ENCODE assay signal across 8 mouse cellular contexts in genomic region chr7:67435643-67436339, GRCm38 (mm10).
DNase-seq lines count a peak whose midpoint lies in the region; ATAC-seq lines count a peak whose summit lies in the region.

No protein-coding gene starts in this region.

- WGBS in heart, embryonic 13.5 days: 31% methylated on average over 11 of the region's 11 CpGs
- 34% methylated on average over 11 of the region's 11 CpGs for WGBS in lung, embryonic 15.5 days

- H3K4me1 ChIP-seq in heart, embryonic 13.5 days: peaks cover 33% of the 10 kb centered on the region
- H3K4me1 ChIP-seq in lung, embryonic 15.5 days: peaks cover 21% of the 10 kb centered on the region

- H3K9ac ChIP-seq in heart, embryonic 13.5 days: 0 out of 2 replicates have a peak overlapping the region, but pooled peaks have one; percentile 1
- H3K9ac ChIP-seq in lung, embryonic 15.5 days: no peak overlapping the region

- no peaks in the 10 kb centered on the region for H3K36me3 ChIP-seq in heart, embryonic 13.5 days
- no peaks in the 10 kb centered on the region for H3K36me3 ChIP-seq in lung, embryonic 15.5 days

- DNase-seq in gastrocnemius, adult 18-20 months (ENCODE audit: low spot score): peak; percentile 46
- DNase-seq in gastrocnemius, postnatal 25 days: no peak
- DNase-seq in MN1 (ENCODE audit: low spot score): peak; percentile 84
- peak; percentile 53 to 70 for DNase-seq in urinary bladder, postnatal 4 days (ENCODE audit: low spot score in 2 of 2)
- no peak for DNase-seq in cerebellum, adult 8-10 months

- H3K27me3 ChIP-seq in heart, embryonic 13.5 days (replicated peaks): no peaks in the 10 kb centered on the region
- H3K27me3 ChIP-seq in lung, embryonic 15.5 days: no peaks in the 10 kb centered on the region

- no peak; the same call in 1 of the 2 replicates for ATAC-seq in heart, embryonic 13.5 days (ENCODE audit: extremely low read depth, insufficient number of reproducible peaks, low FRiP score, low TSS enrichment)
- peak; percentile 74 for ATAC-seq in lung, embryonic 15.5 days (ENCODE audit: borderline replicate concordance, extremely low read depth, low FRiP score, low TSS enrichment)
- ATAC-seq in frontal cortex, adult (ENCODE audit: low TSS enrichment): no peak

- no peak overlapping the region for H3K4me3 ChIP-seq in heart, embryonic 13.5 days
- no peak overlapping the region for H3K4me3 ChIP-seq in lung, embryonic 15.5 days

- no peaks in the 10 kb centered on the region for H3K9me3 ChIP-seq in heart, embryonic 13.5 days
- no peaks in the 10 kb centered on the region for H3K9me3 ChIP-seq in lung, embryonic 15.5 days

- H3K4me2 ChIP-seq in heart, embryonic 13.5 days: no peak overlapping the region
- no peak overlapping the region for H3K4me2 ChIP-seq in lung, embryonic 15.5 days

- peak overlapping the region; percentile 89 for H3K27ac ChIP-seq in heart, embryonic 13.5 days (replicated peaks)
- H3K27ac ChIP-seq in lung, embryonic 15.5 days: peak overlapping the region; percentile 67

Comparison
In these comparisons a context has a peak if more than half of its experiments do, and no peak if none do; other contexts are left out.
1. DNase-seq: peak in gastrocnemius, adult 18-20 months (single experiment), MN1 (single experiment) and urinary bladder, postnatal 4 days (2 of 2); none in gastrocnemius, postnatal 25 days (single experiment) and cerebellum, adult 8-10 months (single experiment).